Mouse (Mus musculus): ENCODE data around the gene Fam78a.

DNA sequence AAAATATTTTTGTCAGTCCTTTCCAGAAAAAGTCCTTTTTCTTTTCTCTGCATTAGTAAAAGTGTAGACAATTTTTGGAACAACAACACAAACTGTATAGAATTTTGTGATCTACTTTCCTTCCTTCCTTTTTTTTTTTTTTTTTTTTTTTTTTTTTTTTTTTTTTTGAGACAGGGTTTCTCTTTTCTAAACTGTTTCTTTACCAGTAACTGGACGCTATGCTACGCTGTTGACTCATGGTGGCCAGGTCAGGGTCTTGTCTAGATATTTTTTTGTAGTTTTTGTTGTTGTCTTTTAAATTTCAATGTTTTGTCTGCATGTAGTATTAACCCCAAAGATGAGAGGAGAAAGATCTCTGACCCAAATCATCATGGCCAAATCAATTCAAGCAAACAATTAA, 37.1 kb upstream of the Fam78a start:
- TF ChIP-seq CTCF (IDR thresholded peaks at IDR 0.05; ENCODE audit: borderline replicate concordance, control insufficient read depth, extremely low read depth, insufficient read depth, low read length, poor library complexity) (no peak), POLR2A (IDR thresholded peaks at IDR 0.05; ENCODE audit: control insufficient read depth, extremely low read depth, insufficient read depth, low read length, poor library complexity) (no peak)
